Mouse (Mus musculus) heart, postnatal 0 days (tissue): ENCODE results near the gene Prkcb.

Source experiments
- CTCF ChIP-seq: IDR thresholded peaks from 2 replicates; pipeline ENCODE4 v1.5.1; 2016; ENCODE audit warnings: antibody characterized with exemption, control low read depth, low read depth
- EP300 ChIP-seq: IDR thresholded peaks from 2 replicates; pipeline ENCODE4 v1.6.1; 2016; ENCODE audit warnings: antibody characterized with exemption, low read depth

DNA sequence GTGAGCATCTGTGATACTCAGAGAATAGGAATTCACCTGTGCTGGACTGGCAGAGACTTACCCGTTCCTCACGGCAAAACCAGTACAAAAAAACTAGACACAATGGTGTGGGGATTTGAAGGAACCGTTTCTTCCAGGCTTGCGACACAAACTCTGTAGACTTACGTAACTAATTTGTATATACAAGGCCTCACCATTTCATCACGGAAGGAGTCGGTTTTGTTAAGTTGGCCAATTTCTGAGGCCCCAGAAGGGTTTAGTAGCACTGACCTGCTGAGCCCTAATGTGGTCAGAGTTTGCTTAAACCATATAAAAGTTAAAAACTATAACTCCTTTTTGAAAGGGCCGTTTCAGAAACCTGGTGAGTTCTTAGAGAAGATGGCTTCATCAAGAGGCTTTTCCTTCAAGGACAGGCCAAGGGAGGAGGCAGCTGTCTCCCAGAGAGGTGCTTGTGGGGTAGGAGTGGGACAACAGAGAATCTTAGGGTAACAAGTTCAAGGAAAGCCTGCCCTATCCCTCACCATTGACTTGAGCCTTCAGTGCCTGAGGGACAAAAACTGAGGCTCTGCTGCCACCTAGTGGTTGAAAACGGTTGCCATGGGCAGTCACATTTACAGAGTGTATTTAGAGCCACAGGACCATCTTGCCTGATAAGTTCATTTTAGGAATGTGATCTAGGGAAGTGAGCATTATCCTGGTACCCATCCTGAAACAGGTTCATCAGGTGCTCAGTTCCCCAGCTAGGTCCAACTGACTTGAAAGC lies 170.8 kb downstream of the Prkcb start:
- TF ChIP-seq CTCF, result peak; percentile 98
- no peak for TF ChIP-seq EP300
